In genomic region chr7:19300501-19301421, GRCm38 (mm10) we compare ENCODE assay signal across 7 mouse cellular contexts. TPM values are rescaled to one million over a fixed set of nuclear protein-coding genes. Genes with fewer than 3 reads are reported as not detected.
DNase-seq lines count a peak whose midpoint lies in the region; ATAC-seq and TF ChIP-seq lines count a peak whose summit lies in the region.

No protein-coding gene starts in this region.

- H3K4me2 ChIP-seq in hindbrain, postnatal 0 days (ENCODE audit: low read depth, low read length): peak overlapping the region; percentile 61

- peak overlapping the region; percentile 46 for H3K9ac ChIP-seq in hindbrain, postnatal 0 days (replicated peaks; ENCODE audit: low read length)

- peak; percentile 94 to 95 for DNase-seq in cerebellum, postnatal 14 days
- DNase-seq in gastrocnemius, adult 18-20 months (ENCODE audit: low spot score): peak; percentile 84
- DNase-seq in hindbrain, postnatal 0 days (ENCODE audit: low spot score): peak; percentile 92
- peak; percentile 71 to 86 for DNase-seq in left cerebral cortex, postnatal 14 days (ENCODE audit: low spot score in 2 of 2)
- DNase-seq in right cerebral cortex, postnatal 10 days (ENCODE audit: low spot score in 2 of 2): peak; percentile 81 to 88

- under 1% methylated on average over 29 of the region's 29 CpGs for WGBS in hindbrain, postnatal 0 days

- peak; percentile 59 for ATAC-seq in activated CD4-positive, CD25-positive, alpha-beta regulatory T cell, adult 4 months
- peak; percentile 75 for ATAC-seq in hindbrain, postnatal 0 days
- ATAC-seq in megakaryocyte progenitor cell, adult 5-6 weeks (replicated peaks; ENCODE audit: poor library complexity): peak; percentile 67

- peak overlapping the region; percentile 42 for H3K4me3 ChIP-seq in hindbrain, postnatal 0 days (ENCODE audit: low read length)

- H3K36me3 ChIP-seq in hindbrain, postnatal 0 days (ENCODE audit: insufficient read depth, low read length): no peaks in the 10 kb centered on the region

- intact Hi-C loops in left cerebral cortex, postnatal 14 days (cut with DNase I): loop anchor here (1.0 kb wide), 1 partner anchor 43 kb away; no protein-coding TSS in a partner anchor

- no peaks in the 10 kb centered on the region for H3K9me3 ChIP-seq in hindbrain, postnatal 0 days (ENCODE audit: low read length)

- H3K4me1 ChIP-seq in hindbrain, postnatal 0 days (ENCODE audit: insufficient read depth, low read length): no peaks in the 10 kb centered on the region

- peak; percentile 94 for TF ChIP-seq CTCF in hindbrain, postnatal 0 days (IDR thresholded peaks at IDR 0.05; ENCODE audit: low read depth)

- H3K27ac ChIP-seq in hindbrain, postnatal 0 days: no peak overlapping the region

- peaks cover 9% of the 10 kb centered on the region; the same call in 1 of the 2 replicates for H3K27me3 ChIP-seq in hindbrain, postnatal 0 days (ENCODE audit: insufficient read depth, low read length)

RNA-seq across cellular contexts. Expression of gene Fosb, which starts 9.1 kb away (rescaled TPM):
- 1 to 10 TPM in 1 of 2 experiments, under 1 TPM in 1; 0.79 to 1.1 TPM for polyA plus RNA-seq in activated CD4-positive, CD25-positive, alpha-beta regulatory T cell, adult 4 months (2017; shearing (Covaris generic))
- total RNA-seq in gastrocnemius, adult 18-20 months (2021): 1 to 10 TPM in 1 of 2 experiments, under 1 TPM in 1; 0.57 to 2.5 TPM
- 0.31 and 1.0 TPM in 2 replicates for total RNA-seq in hindbrain, postnatal 0 days (2014; rRNA removed)
- 0.09 and 0.11 TPM in 2 replicates for polyA plus RNA-seq in hindbrain, postnatal 0 days (2015; fragmentation: Nextera tagmentation; extraction: Ambion mirVana)
- 10 to 100 TPM in 1 of 2 experiments, 1 to 10 TPM in 1; 7.6 to 10.7 TPM for total RNA-seq in left cerebral cortex, postnatal 14 days (2021)
- 18.2 and 28.4 TPM in 2 replicates for total RNA-seq in megakaryocyte progenitor cell, adult 5-6 weeks (2015)
- total RNA-seq in megakaryocyte progenitor cell, adult 5-6 weeks (2017): 12.7 and 13.2 TPM in 2 replicates

RNA-seq across cellular contexts. Expression of gene Rtn2, which starts 18.3 kb away (rescaled TPM):
- polyA plus RNA-seq in activated CD4-positive, CD25-positive, alpha-beta regulatory T cell, adult 4 months (2017; shearing (Covaris generic)): not detected
- 1,000 to 10,000 TPM; 1,025 to 1,102 TPM for total RNA-seq in gastrocnemius, adult 18-20 months (2021)
- 151 and 155 TPM in 2 replicates for total RNA-seq in hindbrain, postnatal 0 days (2014; rRNA removed)
- 98.4 and 101 TPM in 2 replicates for polyA plus RNA-seq in hindbrain, postnatal 0 days (2015; fragmentation: Nextera tagmentation; extraction: Ambion mirVana)
- 100 to 1,000 TPM; 115 to 123 TPM for total RNA-seq in left cerebral cortex, postnatal 14 days (2021)
- not detected in 2 replicates for total RNA-seq in megakaryocyte progenitor cell, adult 5-6 weeks (2015)
- total RNA-seq in megakaryocyte progenitor cell, adult 5-6 weeks (2017): not detected in 2 replicates

RNA-seq across cellular contexts. Expression of gene Ppm1n, which starts 20.9 kb away (rescaled TPM):
- polyA plus RNA-seq in activated CD4-positive, CD25-positive, alpha-beta regulatory T cell, adult 4 months (2017; shearing (Covaris generic)): 1 to 10 TPM; 1.1 to 1.2 TPM
- total RNA-seq in gastrocnemius, adult 18-20 months (2021): under 1 TPM; 0.30 to 0.36 TPM
- total RNA-seq in hindbrain, postnatal 0 days (2014; rRNA removed): 2.1 and 2.9 TPM in 2 replicates
- polyA plus RNA-seq in hindbrain, postnatal 0 days (2015; fragmentation: Nextera tagmentation; extraction: Ambion mirVana): 2.0 and 2.5 TPM in 2 replicates
- total RNA-seq in left cerebral cortex, postnatal 14 days (2021): under 1 TPM in 1 of 2 experiments, not detected in 1; 0.40 TPM
- 0.20 TPM in 1 of 2 replicates, not detected in the other for total RNA-seq in megakaryocyte progenitor cell, adult 5-6 weeks (2015)
- not detected in 2 replicates for total RNA-seq in megakaryocyte progenitor cell, adult 5-6 weeks (2017)

RNA-seq across cellular contexts. Expression of gene Vasp, which starts 29.1 kb away (rescaled TPM):
- polyA plus RNA-seq in activated CD4-positive, CD25-positive, alpha-beta regulatory T cell, adult 4 months (2017; shearing (Covaris generic)): 100 to 1,000 TPM in 1 of 2 experiments, 10 to 100 TPM in 1; 96.0 to 113 TPM
- 10 to 100 TPM; 11.6 to 22.2 TPM for total RNA-seq in gastrocnemius, adult 18-20 months (2021)
- total RNA-seq in hindbrain, postnatal 0 days (2014; rRNA removed): 62.6 and 68.3 TPM in 2 replicates
- 35.5 and 37.0 TPM in 2 replicates for polyA plus RNA-seq in hindbrain, postnatal 0 days (2015; fragmentation: Nextera tagmentation; extraction: Ambion mirVana)
- 10 to 100 TPM; 18.4 to 21.1 TPM for total RNA-seq in left cerebral cortex, postnatal 14 days (2021)
- 46.7 and 49.6 TPM in 2 replicates for total RNA-seq in megakaryocyte progenitor cell, adult 5-6 weeks (2015)
- total RNA-seq in megakaryocyte progenitor cell, adult 5-6 weeks (2017): 71.0 and 73.0 TPM in 2 replicates

RNA-seq across cellular contexts. Expression of gene Ercc1, which starts 43.8 kb away (rescaled TPM):
- 10 to 100 TPM; 61.1 to 72.3 TPM for polyA plus RNA-seq in activated CD4-positive, CD25-positive, alpha-beta regulatory T cell, adult 4 months (2017; shearing (Covaris generic))
- total RNA-seq in gastrocnemius, adult 18-20 months (2021): 10 to 100 TPM; 30.0 to 30.8 TPM
- total RNA-seq in hindbrain, postnatal 0 days (2014; rRNA removed): 44.1 and 46.1 TPM in 2 replicates
- 69.0 and 74.2 TPM in 2 replicates for polyA plus RNA-seq in hindbrain, postnatal 0 days (2015; fragmentation: Nextera tagmentation; extraction: Ambion mirVana)
- total RNA-seq in left cerebral cortex, postnatal 14 days (2021): 10 to 100 TPM; 42.7 to 44.0 TPM
- 26.5 and 32.3 TPM in 2 replicates for total RNA-seq in megakaryocyte progenitor cell, adult 5-6 weeks (2015)
- total RNA-seq in megakaryocyte progenitor cell, adult 5-6 weeks (2017): 24.4 and 29.8 TPM in 2 replicates

Comparison
In these comparisons a context has a peak if more than half of its experiments do, and no peak if none do; other contexts are left out.
1. RNA of gene Rtn2, which starts 18.3 kb away (total RNA-seq): 1,025 to 1,102 TPM in gastrocnemius, adult 18-20 months, 151 to 155 TPM in hindbrain, postnatal 0 days and 115 to 123 TPM in left cerebral cortex, postnatal 14 days; not detected in megakaryocyte progenitor cell, adult 5-6 weeks; every median in the first group is over 100 times any median in the second.
2. Peak in every context shown above with its lines, with median percentiles within 50 percentile points of each other: ATAC-seq and DNase-seq.